Mouse (Mus musculus) hindbrain, embryonic 13.5 days (tissue): Measurements from ENCODE around the gene Mks1. TPM values are rescaled to one million over a fixed set of nuclear protein-coding genes. Genes with fewer than 3 reads are reported as not detected.

Experiments
- ATAC-seq: fragments of 200-750 bp; cut with Nextera tagmentation; 2 replicates; pipeline ENCODE4 v1.8.0; 2017; ENCODE audit warnings: moderate TSS enrichment; ENCODE audit not compliant: low FRiP score
- H3K27ac ChIP-seq: fragments of 300-500 bp; sonication (generic); 2 replicates; pipeline ENCODE4 v1.5.1; 2015; ENCODE audit warnings: inconsistent platforms, mild to moderate bottlenecking, moderate library complexity
- H3K27me3 ChIP-seq: fragments of 300-500 bp; sonication (generic); 2 replicates; pipeline ENCODE4 v1.6.1; 2015; ENCODE audit warnings: mild to moderate bottlenecking, inconsistent platforms
- H3K36me3 ChIP-seq: fragments of 300-500 bp; sonication (generic); 2 replicates; pipeline ENCODE4 v1.6.1; 2015; ENCODE audit warnings: mild to moderate bottlenecking, inconsistent platforms
- H3K4me1 ChIP-seq: fragments of 300-500 bp; sonication (generic); replicated peaks from 2 replicates; pipeline ENCODE4 v1.6.1; 2015; ENCODE audit warnings: inconsistent platforms
- H3K4me2 ChIP-seq: fragments of 300-500 bp; sonication (generic); 2 replicates; pipeline ENCODE4 v1.6.1; 2015; ENCODE audit warnings: inconsistent platforms, mild to moderate bottlenecking, moderate library complexity
- H3K4me3 ChIP-seq: fragments of 300-500 bp; sonication (generic); 2 replicates; pipeline ENCODE4 v1.5.1; 2015; ENCODE audit warnings: mild to moderate bottlenecking, inconsistent platforms
- H3K9ac ChIP-seq: fragments of 300-500 bp; sonication (generic); 2 replicates; pipeline ENCODE4 v1.6.1; 2015; ENCODE audit warnings: mild to moderate bottlenecking, inconsistent platforms
- H3K9me3 ChIP-seq: fragments of 300-500 bp; sonication (generic); 2 replicates; pipeline ENCODE4 v1.6.1; 2016; ENCODE audit warnings: inconsistent platforms
- WGBS: fragments of 180-500 bp; shearing (Covaris S2); methylation state at CpG from one replicate; pipeline ENCODE4 v1.1.7; 2015; 5-methylcytosine and 5-hydroxymethylcytosine counted together
- polyA plus RNA-seq: library from polyadenylated mRNA; unstranded; fragments of >200 nt; fragmentation: Nextera tagmentation; extraction: Ambion mirVana; gene quantifications from 2 replicates; pipeline ENCODE4 v1.2.1, GENCODE M21; 2015

Gene Mks1
- polyA plus RNA-seq = 14.7 and 15.3 TPM in 2 replicates

GRCm38 (mm10) chr11:87852690-87853596 is at the start of gene Mks1:
Mks1 (plus strand) TSS chr11:87853215.
- no peaks in the 10 kb centered on the region for H3K27me3 ChIP-seq
- peaks cover 11% of the 10 kb centered on the region for H3K4me1 ChIP-seq
- peak; percentile 93 for ATAC-seq
- WGBS = 5% methylated on average over 40 of the region's 40 CpGs
- H3K36me3 ChIP-seq = peaks cover 20% of the 10 kb centered on the region
- H3K9me3 ChIP-seq = no peaks in the 10 kb centered on the region
- peak within 1 kb of the TSS; percentile 85 for H3K27ac ChIP-seq
- peak within 1 kb of the TSS; percentile 77 for H3K9ac ChIP-seq
- H3K4me3 ChIP-seq = peak within 1 kb of the TSS; percentile 59
- peak within 1 kb of the TSS; percentile 80 for H3K4me2 ChIP-seq

- H3K4me1 ChIP-seq = peaks cover 4% of the 10 kb centered on the region; the same call in 1 of the 2 replicates
- H3K9me3 ChIP-seq = no peaks in the 10 kb centered on the region
- no peak overlapping the region for H3K4me2 ChIP-seq
- WGBS = 69% methylated on average over 1 of the region's 1 CpGs
- no peak overlapping the region for H3K27ac ChIP-seq
- no peaks in the 10 kb centered on the region for H3K27me3 ChIP-seq
- no peaks in the 10 kb centered on the region for H3K36me3 ChIP-seq
- ATAC-seq = no peak
- no peak overlapping the region for H3K4me3 ChIP-seq
- H3K9ac ChIP-seq = no peak overlapping the region
These were observed 47.6 kb upstream of the Mks1 start for GRCm38 (mm10) chr11:87805448-87805847.

GRCm38 (mm10) chr11:87807433-87807832 is 45.6 kb upstream of the Mks1 start:
- H3K9ac ChIP-seq = no peak overlapping the region
- H3K27ac ChIP-seq = no peak overlapping the region
- ATAC-seq = no peak
- no peaks in the 10 kb centered on the region for H3K27me3 ChIP-seq
- WGBS = 87% methylated on average over 6 of the region's 6 CpGs
- H3K4me2 ChIP-seq = no peak overlapping the region
- H3K4me3 ChIP-seq = no peak overlapping the region
- no peaks in the 10 kb centered on the region for H3K36me3 ChIP-seq
- H3K4me1 ChIP-seq = peaks cover 2% of the 10 kb centered on the region; the same call in 1 of the 2 replicates
- no peaks in the 10 kb centered on the region for H3K9me3 ChIP-seq

GRCm38 (mm10) chr11:87808236-87808635 is 44.8 kb upstream of the Mks1 start:
- Histone ChIP-seq H3K4me1 (no peaks in the 10 kb centered on the region; the same call in 1 of the 2 replicates), H3K36me3 (no peaks in the 10 kb centered on the region), H3K9ac (no peak overlapping the region), H3K4me2 (no peak overlapping the region), H3K27me3 (no peaks in the 10 kb centered on the region), H3K4me3 (no peak overlapping the region), H3K9me3 (no peaks in the 10 kb centered on the region), H3K27ac (no peak overlapping the region)
- WGBS = 91% methylated on average over 7 of the region's 7 CpGs
- ATAC-seq = no peak

GRCm38 (mm10) chr11:87811396-87811795 is 41.6 kb upstream of the Mks1 start:
- H3K9me3 ChIP-seq = no peaks in the 10 kb centered on the region
- no peaks in the 10 kb centered on the region for H3K36me3 ChIP-seq
- no peak overlapping the region for H3K4me2 ChIP-seq
- H3K4me3 ChIP-seq = no peak overlapping the region
- ATAC-seq = no peak
- H3K27me3 ChIP-seq = no peaks in the 10 kb centered on the region
- no peak overlapping the region for H3K27ac ChIP-seq
- H3K4me1 ChIP-seq = peaks cover 10% of the 10 kb centered on the region; the same call in 1 of the 2 replicates
- 39% methylated on average over 4 of the region's 4 CpGs for WGBS
- H3K9ac ChIP-seq = no peak overlapping the region

GRCm38 (mm10) chr11:87814831-87815230 is 38.2 kb upstream of the Mks1 start:
- Histone ChIP-seq H3K4me3 (no peak overlapping the region), H3K9ac (no peak overlapping the region), H3K36me3 (no peaks in the 10 kb centered on the region), H3K9me3 (no peaks in the 10 kb centered on the region), H3K27me3 (no peaks in the 10 kb centered on the region), H3K4me2 (no peak overlapping the region), H3K4me1 (peaks cover 21% of the 10 kb centered on the region), H3K27ac (no peak overlapping the region)
- 55% methylated on average over 8 of the region's 8 CpGs for WGBS
- ATAC-seq = no peak

GRCm38 (mm10) chr11:87816707-87817442 is 36.1 kb upstream of the Mks1 start:
- peak overlapping the region; percentile 56 for H3K27ac ChIP-seq
- H3K9ac ChIP-seq = peak overlapping the region; percentile 69
- H3K4me3 ChIP-seq = peak overlapping the region; percentile 40
- 2% methylated on average over 31 of the region's 31 CpGs for WGBS
- H3K9me3 ChIP-seq = no peaks in the 10 kb centered on the region
- ATAC-seq = peak; percentile 86
- peak overlapping the region; percentile 59 for H3K4me2 ChIP-seq
- H3K27me3 ChIP-seq = 0 out of 2 replicates have a peak, but pooled peaks cover 3% of the 10 kb centered on the region
- peaks cover 21% of the 10 kb centered on the region for H3K4me1 ChIP-seq
- no peaks in the 10 kb centered on the region for H3K36me3 ChIP-seq

GRCm38 (mm10) chr11:87817443-87817773 is 35.6 kb upstream of the Mks1 start:
- H3K27ac ChIP-seq = peak overlapping the region; percentile 56
- 32% methylated on average over 4 of the region's 4 CpGs for WGBS
- ATAC-seq = no peak
- H3K4me2 ChIP-seq = peak overlapping the region; percentile 59
- H3K4me1 ChIP-seq = peaks cover 21% of the 10 kb centered on the region
- peak overlapping the region; percentile 40 for H3K4me3 ChIP-seq
- 0 out of 2 replicates have a peak, but pooled peaks cover 3% of the 10 kb centered on the region for H3K27me3 ChIP-seq
- no peaks in the 10 kb centered on the region for H3K36me3 ChIP-seq
- H3K9ac ChIP-seq = peak overlapping the region; percentile 69
- H3K9me3 ChIP-seq = no peaks in the 10 kb centered on the region

GRCm38 (mm10) chr11:87821502-87821901 is 31.5 kb upstream of the Mks1 start:
- Histone ChIP-seq H3K27me3 (0 out of 2 replicates have a peak, but pooled peaks cover 8% of the 10 kb centered on the region), H3K9me3 (no peaks in the 10 kb centered on the region), H3K9ac (no peak overlapping the region), H3K4me2 (no peak overlapping the region), H3K4me3 (no peak overlapping the region), H3K4me1 (peaks cover 10% of the 10 kb centered on the region), H3K36me3 (no peaks in the 10 kb centered on the region), H3K27ac (no peak overlapping the region)
- ATAC-seq = no peak
- 52% methylated on average over 5 of the region's 5 CpGs for WGBS

GRCm38 (mm10) chr11:87828239-87828900 is 24.6 kb upstream of the Mks1 start, which contains the start of gene Lpo:
Lpo (minus strand) TSS chr11:87828289.
- Histone ChIP-seq H3K4me2 (no peak within 1 kb of the TSS), H3K27ac (no peak within 1 kb of the TSS), H3K4me3 (no peak within 1 kb of the TSS), H3K27me3 (peaks cover 12% of the 10 kb centered on the region; the same call in 1 of the 2 replicates), H3K4me1 (peaks cover 9% of the 10 kb centered on the region), H3K9me3 (no peaks in the 10 kb centered on the region), H3K36me3 (no peaks in the 10 kb centered on the region), H3K9ac (no peak within 1 kb of the TSS)
- ATAC-seq = no peak
- WGBS = 20% methylated on average over 10 of the region's 10 CpGs

- Histone ChIP-seq H3K27ac (no peak overlapping the region), H3K36me3 (no peaks in the 10 kb centered on the region), H3K4me1 (no peaks in the 10 kb centered on the region), H3K27me3 (no peaks in the 10 kb centered on the region), H3K9me3 (no peaks in the 10 kb centered on the region), H3K9ac (no peak overlapping the region), H3K4me3 (no peak overlapping the region), H3K4me2 (no peak overlapping the region)
- WGBS = 89% methylated on average over 8 of the region's 8 CpGs
- ATAC-seq = no peak
These were observed 12.3 kb upstream of the Mks1 start for GRCm38 (mm10) chr11:87840676-87841075.

GRCm38 (mm10) chr11:87841436-87841835 is 11.6 kb upstream of the Mks1 start:
- no peak overlapping the region for H3K27ac ChIP-seq
- H3K4me2 ChIP-seq = no peak overlapping the region
- H3K27me3 ChIP-seq = no peaks in the 10 kb centered on the region
- no peaks in the 10 kb centered on the region for H3K4me1 ChIP-seq
- no peak for ATAC-seq
- no peak overlapping the region for H3K4me3 ChIP-seq
- 88% methylated on average over 3 of the region's 3 CpGs for WGBS
- H3K9me3 ChIP-seq = no peaks in the 10 kb centered on the region
- no peaks in the 10 kb centered on the region for H3K36me3 ChIP-seq
- H3K9ac ChIP-seq = no peak overlapping the region
